Mouse (Mus musculus) thymus, adult 2 months (tissue): Measurements from ENCODE around the gene Sipa1l1. TPM values are rescaled to one million over a fixed set of nuclear protein-coding genes. Genes with fewer than 3 reads are reported as not detected.

Experiments
- DNase-seq: peaks from one replicate; pipeline ENCODE4 v3.0.0; 2021
- H3K27ac ChIP-seq: fragments of 200-500 bp; 2 replicates; pipeline ENCODE4 v1.5.1; 2012; ENCODE audit warnings: low read length, control low read depth; ENCODE audit not compliant: control insufficient read depth, insufficient read depth
- H3K27me3 ChIP-seq: fragments of 200-500 bp; 2 replicates; pipeline ENCODE4 v1.6.1; 2012; ENCODE audit warnings: mild to moderate bottlenecking, low read length, moderate library complexity, mixed read lengths; ENCODE audit not compliant: control insufficient read depth, insufficient read depth
- H3K36me3 ChIP-seq: fragments of 200-500 bp; 2 replicates; pipeline ENCODE4 v1.6.1; 2012; ENCODE audit warnings: mild to moderate bottlenecking, low read length, moderate library complexity; ENCODE audit not compliant: control insufficient read depth, insufficient read depth
- H3K4me1 ChIP-seq: fragments of 200-500 bp; replicated peaks from 2 replicates; pipeline ENCODE4 v1.6.1; 2012; ENCODE audit warnings: low read length; ENCODE audit not compliant: control insufficient read depth, insufficient read depth
- H3K4me3 ChIP-seq: fragments of 200-500 bp; 2 replicates; pipeline ENCODE4 v1.5.1; 2012; ENCODE audit warnings: mild to moderate bottlenecking, low read length, control low read depth, moderate library complexity; ENCODE audit not compliant: control insufficient read depth, insufficient read depth
- CTCF ChIP-seq: fragments of 200-500 bp; IDR thresholded peaks from 2 replicates; pipeline ENCODE4 v1.5.1; 2012; ENCODE audit warnings: mild to moderate bottlenecking, control low read depth, low read length, moderate library complexity, borderline replicate concordance; ENCODE audit not compliant: control insufficient read depth, poor library complexity, insufficient read depth; ENCODE audit errors: extremely low read depth
- POLR2A ChIP-seq: fragments of 200-500 bp; IDR thresholded peaks from 2 replicates; pipeline ENCODE4 v1.6.1; 2012; ENCODE audit warnings: mild to moderate bottlenecking, low read length, control low read depth, moderate library complexity; ENCODE audit not compliant: control insufficient read depth, poor library complexity, insufficient read depth; ENCODE audit errors: extremely low read depth
- WGBS: fragments of 180-500 bp; shearing (Covaris S2); methylation state at CpG from one replicate; pipeline ENCODE4 v1.1.7; 2018; 5-methylcytosine and 5-hydroxymethylcytosine counted together
- polyA plus RNA-seq: library from polyadenylated mRNA; depleted of rRNA; stranded (reverse); fragments of >200 nt; gene quantifications from 2 replicates; pipeline ENCODE4 v1.2.3, GENCODE M21; 2012

Gene Sipa1l1
- polyA plus RNA-seq, 1 experiment, result 43.7 TPM

- H3K27me3 ChIP-seq, result no peaks in the 10 kb centered on the region
- peaks cover 13% of the 10 kb centered on the region for H3K36me3 ChIP-seq
- DNase-seq, result no peak
- no peak overlapping the region for H3K4me3 ChIP-seq
- H3K4me1 ChIP-seq, result no peaks in the 10 kb centered on the region
- WGBS, result 93% methylated on average over 7 of the region's 7 CpGs
- TF ChIP-seq POLR2A, result no peak
- no peak for TF ChIP-seq CTCF
- H3K27ac ChIP-seq, result no peak overlapping the region
These were observed 231.7 kb downstream of the Sipa1l1 start for GRCm38 (mm10) chr12:82400783-82401182.

DNA sequence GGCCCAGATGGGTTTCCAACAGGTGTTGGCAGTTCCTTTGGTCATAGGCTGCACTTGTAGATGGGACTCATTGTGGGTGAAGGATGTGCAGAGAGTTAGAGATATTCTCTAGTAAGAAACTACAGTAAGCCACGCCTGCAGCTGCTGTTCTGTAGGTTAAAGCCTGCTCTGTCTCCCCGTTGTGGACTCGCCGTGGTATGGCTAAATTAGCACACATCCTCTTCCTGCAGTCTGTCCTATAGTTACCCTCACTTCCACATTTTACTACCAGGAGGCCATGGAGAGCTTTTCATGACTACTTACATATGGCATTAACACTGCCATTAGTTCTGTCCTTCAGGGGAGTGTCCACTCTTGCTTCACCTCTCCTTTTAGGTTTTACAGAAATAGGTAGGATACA lies 232.3 kb downstream of the Sipa1l1 start:
- no peak overlapping the region for H3K4me3 ChIP-seq
- H3K27ac ChIP-seq, result no peak overlapping the region
- H3K4me1 ChIP-seq, result no peaks in the 10 kb centered on the region
- TF ChIP-seq POLR2A, result no peak
- no peak for TF ChIP-seq CTCF
- peaks cover 9% of the 10 kb centered on the region for H3K36me3 ChIP-seq
- WGBS, result 48% methylated on average over 4 of the region's 4 CpGs
- no peaks in the 10 kb centered on the region for H3K27me3 ChIP-seq
- DNase-seq, result no peak

DNA sequence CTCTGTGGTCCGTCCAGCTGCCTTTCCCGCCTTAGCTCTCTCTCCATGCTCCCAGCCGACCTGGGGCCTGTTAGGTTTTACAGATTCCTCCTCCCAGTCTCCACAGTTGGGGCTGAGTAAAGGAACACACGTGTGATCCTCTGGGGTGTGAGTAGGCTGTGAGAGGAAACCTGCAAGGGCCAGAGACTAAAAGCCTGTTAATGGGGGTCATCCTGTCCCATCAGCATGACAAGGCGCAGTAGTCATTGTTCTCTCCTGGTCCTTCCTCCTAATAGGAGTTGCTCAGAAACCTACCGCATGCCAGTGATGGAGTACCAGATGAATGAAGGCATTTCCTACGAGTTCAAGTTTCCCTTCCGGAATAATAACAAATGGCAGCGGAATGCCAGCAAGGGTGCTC lies 233.5 kb downstream of the Sipa1l1 start:
- no peak for DNase-seq
- Histone ChIP-seq H3K4me3 (no peak overlapping the region), H3K4me1 (no peaks in the 10 kb centered on the region), H3K36me3 (peaks cover 7% of the 10 kb centered on the region), H3K27me3 (no peaks in the 10 kb centered on the region), H3K27ac (no peak overlapping the region)
- WGBS, result 97% methylated on average over 9 of the region's 9 CpGs
- no peak for TF ChIP-seq CTCF
- TF ChIP-seq POLR2A, result no peak

- DNase-seq, result no peak
- no peaks in the 10 kb centered on the region; the same call in 1 of the 2 replicates for H3K4me1 ChIP-seq
- peaks cover 12% of the 10 kb centered on the region for H3K36me3 ChIP-seq
- TF ChIP-seq POLR2A, result no peak
- TF ChIP-seq CTCF, result no peak
- H3K27me3 ChIP-seq, result no peaks in the 10 kb centered on the region
- H3K4me3 ChIP-seq, result no peak overlapping the region
- H3K27ac ChIP-seq, result no peak overlapping the region
- WGBS, result 89% methylated on average over 5 of the region's 5 CpGs
These were observed 238.6 kb downstream of the Sipa1l1 start for GRCm38 (mm10) chr12:82407531-82408255.

DNA sequence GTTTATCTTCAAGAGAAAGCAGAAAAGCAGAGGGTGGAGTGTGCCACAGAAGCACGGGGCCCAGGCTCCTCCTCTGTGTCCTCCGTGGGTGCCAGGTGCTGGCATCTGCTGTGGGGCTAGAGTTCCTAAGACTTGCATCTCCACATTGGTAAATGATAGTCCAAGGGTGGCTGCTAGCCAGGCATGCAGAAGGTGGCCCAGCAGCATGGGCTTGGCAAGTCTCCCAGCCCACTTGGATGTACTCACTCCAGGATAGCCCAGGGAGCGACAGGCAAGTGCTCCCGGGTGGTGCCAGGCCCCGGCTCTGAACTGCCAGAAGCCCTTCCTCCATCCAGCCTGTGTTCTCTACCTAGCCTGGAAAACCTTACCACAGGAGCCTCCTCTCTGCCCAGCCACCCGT lies 239.4 kb downstream of the Sipa1l1 start:
- TF ChIP-seq POLR2A (no peak), CTCF (no peak)
- Histone ChIP-seq H3K36me3 (peaks cover 6% of the 10 kb centered on the region; the same call in 1 of the 2 replicates), H3K4me1 (no peaks in the 10 kb centered on the region; the same call in 1 of the 2 replicates), H3K27ac (no peak overlapping the region), H3K4me3 (no peak overlapping the region), H3K27me3 (no peaks in the 10 kb centered on the region)
- no peak for DNase-seq
- 81% methylated on average over 6 of the region's 6 CpGs for WGBS

- no peak overlapping the region for H3K27ac ChIP-seq
- H3K4me3 ChIP-seq, result no peak overlapping the region
- H3K36me3 ChIP-seq, result peaks cover 6% of the 10 kb centered on the region; the same call in 1 of the 2 replicates
- H3K4me1 ChIP-seq, result no peaks in the 10 kb centered on the region; the same call in 1 of the 2 replicates
- no peaks in the 10 kb centered on the region for H3K27me3 ChIP-seq
- no peak for TF ChIP-seq POLR2A
- no peak for TF ChIP-seq CTCF
- DNase-seq, result no peak
- WGBS, result 97% methylated on average over 7 of the region's 7 CpGs
These were observed 240.8 kb downstream of the Sipa1l1 start for GRCm38 (mm10) chr12:82409686-82410472.
